Mouse (Mus musculus): ENCODE measurements around the gene Gm28961. TPM values are rescaled to one million over a fixed set of nuclear protein-coding genes. Genes with fewer than 3 reads are reported as not detected.
"Not testable (repeated sequence)": the region's sequence is repeated elsewhere in the genome, so short reads cannot be mapped to it uniquely, and the experiment has no call there.

Gm28961 gene
- total RNA-seq (2014; rRNA removed; ENCODE audit: low replicate concordance) (not detected in 2 replicates), polyA plus RNA-seq (2015; fragmentation: Nextera tagmentation; extraction: Ambion mirVana) (not detected in 2 replicates)

DNA sequence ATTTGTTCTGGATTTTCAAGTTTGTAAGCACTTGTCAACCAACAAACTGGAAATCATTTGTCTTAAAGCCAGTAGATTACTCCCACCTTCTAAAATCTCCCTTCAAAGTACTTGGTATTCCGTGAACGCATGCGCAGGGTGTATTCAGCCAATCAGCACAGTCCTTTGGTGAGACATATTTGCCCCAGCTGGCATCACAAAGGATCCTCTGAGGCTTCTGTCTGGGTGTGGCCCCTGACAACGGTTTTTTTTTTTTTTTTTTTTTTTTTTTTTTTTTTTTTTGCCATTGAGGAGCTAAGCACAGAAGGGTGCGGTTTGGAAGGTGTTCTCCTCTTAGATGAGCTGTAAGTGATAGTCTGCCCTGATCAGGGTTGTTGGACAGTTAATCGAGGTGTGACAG is at the start of gene Gm28961:
TSS of gene Gm28961 (plus strand) at position 301 of the 400 bp plus-strand sequence.
- not testable (repeated sequence) for H3K4me3 ChIP-seq (ENCODE audit: low read depth, low read length); H3K9me3 ChIP-seq (replicated peaks; ENCODE audit: control insufficient read depth, low read length); DNase-seq (ENCODE audit: low spot score); H3K4me2 ChIP-seq (ENCODE audit: low read depth, low read length); H3K9ac ChIP-seq (replicated peaks; ENCODE audit: low read depth, low read length); H3K4me1 ChIP-seq (ENCODE audit: control insufficient read depth, insufficient read depth); H3K27me3 ChIP-seq (ENCODE audit: control insufficient read depth, insufficient read depth, low read length); H3K36me3 ChIP-seq (replicated peaks; ENCODE audit: control insufficient read depth, insufficient read depth, low read length); H3K27ac ChIP-seq (ENCODE audit: low read depth); ATAC-seq (ENCODE audit: insufficient read depth, low read depth)
- no CpG with 5 or more reads among the region's 6 CpGs for WGBS

Other genes with a start within 250 kb of the Gm28961 start
- not detected in 2 replicates for gene Gm21943, start 172.0 kb upstream of the Gm28961 start, total RNA-seq (2014; rRNA removed; ENCODE audit: low replicate concordance)
- gene Gm21943, start 172.0 kb upstream of the Gm28961 start, polyA plus RNA-seq (2015; fragmentation: Nextera tagmentation; extraction: Ambion mirVana): not detected in 2 replicates